Mouse (Mus musculus) lung, postnatal 4 days (tissue): ENCODE results near the gene Mc1r.
"Not testable (repeated sequence)": the region's sequence is repeated elsewhere in the genome, so short reads cannot be mapped to it uniquely, and the experiment has no call there.

Experiments used
- DNase-seq, 2 experiments: peaks; one replicate each; pipeline ENCODE4 v3.0.0; 2021

Mc1r gene

DNA sequence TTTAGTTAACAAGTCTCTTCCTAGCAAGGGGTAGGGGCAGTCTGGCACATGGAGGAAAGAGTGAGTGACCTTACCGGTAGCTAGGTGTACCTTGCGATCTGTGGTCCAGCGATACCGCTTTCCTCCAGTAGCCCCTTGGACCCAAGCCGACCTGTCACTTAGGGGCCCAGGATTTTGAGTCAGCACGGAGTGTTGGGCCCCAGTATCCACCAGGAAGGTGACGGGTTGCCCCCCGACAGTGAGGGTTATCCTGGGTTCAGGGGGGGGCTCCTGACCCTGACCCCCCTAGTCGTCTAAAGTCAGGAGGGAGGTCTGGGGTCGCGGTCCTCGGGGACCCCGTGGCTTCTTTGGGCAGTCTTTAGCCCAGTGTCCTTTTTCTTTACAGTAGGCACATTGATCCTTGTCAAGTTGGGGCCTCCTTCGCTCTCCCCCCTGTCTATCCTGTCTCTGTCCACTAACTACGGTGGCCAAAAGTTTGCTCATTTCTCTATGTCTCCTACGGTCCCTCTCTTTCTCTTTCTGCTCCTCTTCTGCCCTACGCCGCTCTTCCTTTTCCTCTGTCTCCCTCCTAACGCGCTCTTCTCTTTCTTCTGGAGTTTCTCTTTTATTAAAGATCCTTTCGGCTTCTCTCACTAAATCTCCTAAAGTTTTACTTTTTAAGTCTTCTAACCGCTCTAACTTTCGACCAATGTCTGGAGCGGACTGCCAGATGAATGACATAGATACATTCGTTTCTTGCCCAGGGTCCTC is 24.9 kb downstream of the Mc1r start:
- DNase-seq: no peak

DNA sequence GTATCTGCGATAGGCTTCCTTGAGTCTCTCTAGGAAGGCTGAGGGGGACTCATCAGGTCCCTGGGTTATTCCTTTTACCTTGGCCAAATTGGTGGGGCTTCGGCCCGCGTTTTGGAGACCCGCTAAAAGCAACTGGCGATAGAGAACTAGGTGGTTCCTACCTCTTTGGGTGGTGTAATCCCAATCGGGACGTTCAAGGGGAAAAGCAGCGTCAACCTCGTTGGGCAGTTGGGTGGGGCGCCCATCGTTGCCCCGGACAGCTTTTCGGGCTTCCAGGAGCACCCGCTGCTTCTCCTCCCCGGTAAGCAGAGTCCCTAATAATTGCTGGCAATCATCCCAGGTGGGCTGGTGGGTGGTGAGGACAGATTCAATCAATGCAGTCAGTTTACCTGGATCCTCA is 25.5 kb downstream of the Mc1r start:
- DNase-seq: no peak

DNA sequence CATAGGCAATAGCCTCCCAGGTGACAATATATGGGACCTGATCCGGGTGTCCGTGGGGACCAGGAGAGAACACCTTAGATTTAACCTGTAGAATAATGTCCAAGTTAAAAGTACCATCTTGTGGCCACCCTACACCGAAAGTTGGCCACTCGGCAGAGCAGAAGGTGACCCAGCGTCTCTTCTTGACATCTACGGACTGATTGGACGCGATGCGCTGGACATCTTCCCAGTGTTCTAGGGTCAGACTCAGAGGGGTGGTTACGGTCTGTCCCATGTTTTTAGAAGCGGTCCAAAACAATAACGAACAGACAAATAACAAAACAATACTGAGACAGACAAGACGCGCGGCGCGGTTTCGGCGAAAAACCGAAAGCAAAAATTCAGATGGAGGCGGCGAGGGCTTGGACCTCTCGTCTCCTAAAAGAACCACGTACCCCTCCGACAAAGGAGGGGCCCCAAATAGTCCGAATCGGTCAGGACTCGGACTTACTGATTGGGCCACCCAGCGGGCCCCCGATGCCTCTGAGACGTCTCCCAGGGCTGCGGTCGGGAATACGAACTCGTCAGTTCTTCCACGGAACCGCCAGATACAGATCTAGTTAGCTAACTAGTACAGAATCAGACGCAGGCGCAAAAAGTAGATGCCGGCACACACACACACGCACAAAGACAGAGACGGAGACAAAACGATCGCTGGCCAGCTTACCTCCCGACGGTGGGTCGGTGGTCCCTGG is 26.5 kb downstream of the Mc1r start:
- DNase-seq: not testable (repeated sequence)

DNA sequence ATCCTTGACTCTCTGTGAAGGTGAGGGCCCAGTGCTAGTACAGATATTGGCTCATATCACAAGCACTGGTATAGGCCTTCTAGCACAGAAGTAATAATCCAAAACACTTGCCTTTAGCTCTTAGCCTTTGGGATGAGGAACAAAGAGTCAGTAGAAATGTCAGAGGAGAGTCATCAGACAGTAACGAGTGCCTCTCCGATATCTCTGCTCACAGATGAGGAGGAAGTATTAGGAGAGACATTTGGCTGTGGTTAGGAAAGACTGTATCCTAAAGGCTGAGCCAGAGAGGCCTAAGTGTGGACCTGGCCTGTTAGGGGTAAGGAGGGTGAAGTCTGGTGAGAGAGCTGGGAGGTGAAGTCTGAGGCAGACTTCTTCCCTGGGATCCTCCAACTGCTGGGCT is 34.9 kb downstream of the Mc1r start:
- no peak for DNase-seq

DNA sequence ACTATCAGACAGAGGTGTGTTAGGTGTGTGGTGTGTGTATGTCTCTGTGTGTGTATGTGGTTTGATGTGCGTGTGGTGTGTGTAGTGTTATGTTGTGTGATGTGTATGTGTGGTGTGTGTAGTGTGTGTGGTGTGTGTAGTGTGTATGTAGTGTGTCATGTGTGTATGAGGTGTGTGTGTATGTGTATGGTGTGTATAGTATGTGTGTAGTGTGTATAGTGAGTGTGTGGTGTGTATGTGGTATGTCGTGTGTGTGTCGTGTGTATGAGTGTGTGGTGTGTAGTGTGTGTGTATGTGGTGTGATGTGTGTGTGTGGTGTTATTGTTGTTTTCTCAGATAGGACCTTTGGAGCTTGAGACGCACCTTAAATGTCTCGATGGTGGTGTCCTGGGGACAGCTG is 35.4 kb downstream of the Mc1r start:
- DNase-seq: no peak

DNA sequence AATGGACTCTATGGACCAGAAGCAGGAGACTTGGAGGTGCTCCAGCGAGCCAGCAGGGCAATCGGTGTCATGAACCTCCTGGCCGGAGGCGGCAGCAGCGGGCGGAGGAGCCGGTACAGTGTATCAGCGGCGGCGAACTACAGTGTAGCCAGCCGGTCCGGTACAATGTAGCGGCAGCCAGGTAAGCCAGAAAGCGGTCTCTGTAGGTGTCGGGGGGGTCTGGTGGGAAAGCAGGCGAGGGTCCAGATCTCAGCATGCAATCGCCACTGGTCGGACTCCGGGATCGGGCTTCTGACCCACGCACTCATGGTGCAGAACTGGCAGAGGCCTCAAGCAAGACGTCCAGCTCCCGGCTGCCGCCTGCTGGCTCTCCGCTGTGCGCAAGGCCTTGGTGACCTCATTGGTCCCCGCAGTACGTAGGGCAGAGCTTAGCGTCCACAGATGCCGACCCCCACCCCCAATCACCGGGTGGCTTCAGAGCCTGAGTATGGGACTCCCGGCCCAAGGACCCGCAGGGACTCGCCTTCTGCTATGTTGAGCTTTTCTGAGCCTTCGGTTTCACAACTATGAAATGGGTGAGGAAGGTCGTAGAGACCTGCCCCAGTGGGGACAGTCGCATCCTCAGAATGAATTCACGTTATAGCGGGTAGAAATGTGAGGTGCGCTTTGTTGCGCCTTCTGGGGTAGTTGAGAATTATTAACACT is 36.1 kb downstream of the Mc1r start:
- DNase-seq: peak; percentile 94 to 95

DNA sequence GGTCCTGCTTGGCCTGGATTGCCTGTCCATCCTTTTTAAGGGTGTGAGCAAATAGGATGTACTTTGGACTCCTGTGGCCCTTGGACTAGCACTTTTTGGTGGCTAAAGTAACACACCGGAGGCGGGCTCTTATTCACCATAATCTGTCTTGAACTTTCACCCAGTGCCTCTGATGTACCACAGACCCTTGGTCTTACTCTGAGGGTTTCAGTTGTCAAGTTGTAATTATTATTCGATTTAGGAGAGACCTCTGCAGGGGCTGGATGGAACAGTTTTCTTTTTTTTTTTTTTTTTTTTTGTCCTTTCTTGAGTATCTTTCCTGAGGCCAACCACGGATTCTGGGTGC is 36.6 kb downstream of the Mc1r start:
- DNase-seq: no peak

DNA sequence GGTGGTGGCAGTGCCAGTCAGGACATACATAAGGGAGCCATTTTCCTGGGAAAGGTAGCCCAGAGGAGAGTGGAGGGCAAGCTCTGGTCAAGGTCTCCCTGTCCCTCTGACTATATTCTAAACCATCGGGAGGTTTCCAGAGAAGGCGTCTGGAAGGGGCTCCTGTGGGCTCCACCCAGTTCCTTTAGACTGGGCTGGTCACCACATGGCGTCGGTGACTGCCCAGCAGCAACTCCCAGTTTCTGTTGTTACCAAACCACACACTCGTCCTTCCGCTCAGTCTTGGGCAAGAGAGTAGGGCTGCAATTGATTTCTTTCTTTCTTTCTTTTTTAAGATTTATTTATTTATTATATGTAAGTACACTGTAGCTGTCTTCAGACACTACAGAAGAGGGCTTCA is 37.2 kb downstream of the Mc1r start:
- peak in 1 of 2 experiments; percentile 23 for DNase-seq

DNA sequence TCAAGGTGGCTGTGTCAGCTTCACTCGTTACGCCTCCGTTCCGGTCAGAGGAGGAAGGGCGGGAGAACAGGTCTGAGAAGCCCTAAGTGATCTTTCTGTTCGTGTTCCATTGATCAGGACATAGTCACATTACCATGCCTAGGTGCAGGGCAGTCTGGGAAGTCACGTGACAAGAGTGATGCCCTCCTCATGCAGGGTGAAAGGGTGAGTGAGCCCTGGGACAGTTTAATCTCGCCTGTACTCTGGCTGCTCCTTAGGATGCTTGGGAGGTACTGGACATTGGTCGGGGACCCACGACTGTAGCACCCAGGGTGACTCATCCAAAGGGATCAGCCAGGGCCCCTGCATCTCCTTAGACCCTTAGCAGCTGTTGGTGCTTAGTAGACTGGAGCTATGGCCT is 39.1 kb downstream of the Mc1r start:
- DNase-seq: no peak

DNA sequence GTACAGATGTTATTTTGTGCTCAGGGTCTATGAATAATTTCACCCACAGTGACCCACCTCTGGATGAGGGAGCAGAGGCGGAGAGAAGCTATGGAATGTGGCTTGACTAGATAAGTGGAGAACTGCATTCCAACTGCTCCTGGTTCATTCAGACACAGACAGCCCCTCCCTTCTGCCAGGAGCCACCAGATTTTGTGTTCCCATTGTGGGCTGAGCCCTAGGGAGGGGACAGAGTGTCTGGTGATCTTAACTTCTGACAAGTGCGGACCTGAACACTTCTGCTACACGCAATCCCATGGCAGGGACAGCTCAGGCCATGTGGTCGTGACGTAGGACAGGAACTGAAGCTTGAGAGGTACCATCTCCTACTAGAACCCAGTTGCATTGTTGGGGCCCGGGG is 39.9 kb downstream of the Mc1r start:
- DNase-seq: no peak

DNA sequence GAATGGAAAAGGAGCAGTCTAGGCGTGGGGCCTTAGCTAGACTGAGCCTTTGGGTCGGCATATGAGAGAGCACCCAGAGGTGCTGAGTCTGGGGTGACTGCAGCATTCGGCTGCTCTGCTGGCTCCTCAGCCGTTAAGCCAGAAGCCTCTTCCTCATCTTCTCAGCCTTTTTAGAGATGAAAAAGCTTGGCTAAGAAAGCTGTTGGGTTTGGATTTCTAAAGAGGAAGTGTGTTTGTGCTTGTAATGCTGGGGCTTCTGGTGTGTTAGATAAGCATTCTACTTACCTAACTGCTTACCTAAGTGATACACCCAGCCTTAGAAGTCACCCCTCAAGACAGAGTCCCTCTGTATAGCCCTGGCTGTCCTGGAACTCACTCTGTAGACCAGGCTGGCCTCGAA is 43.9 kb downstream of the Mc1r start:
- no peak for DNase-seq

DNA sequence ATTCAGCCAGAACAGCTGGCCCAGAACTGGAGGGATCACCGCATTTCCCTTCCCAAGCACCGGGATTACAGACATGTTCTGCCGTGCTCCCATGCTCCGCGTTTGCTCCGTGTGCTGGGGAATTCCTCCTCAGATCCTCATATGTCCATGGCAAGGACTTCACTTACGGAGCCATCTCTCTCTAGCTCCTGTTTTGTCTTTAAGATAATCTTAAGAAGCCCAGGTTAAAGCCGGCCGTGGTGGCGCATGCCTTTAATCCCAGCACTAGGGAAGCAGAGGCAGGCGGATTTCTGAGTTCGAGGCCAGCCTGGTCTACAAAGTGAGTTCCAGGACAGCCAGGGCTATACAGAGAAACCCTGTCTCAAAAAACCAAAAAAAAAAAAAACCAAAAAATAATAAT is 44.8 kb downstream of the Mc1r start:
- DNase-seq: not testable (repeated sequence)

DNA sequence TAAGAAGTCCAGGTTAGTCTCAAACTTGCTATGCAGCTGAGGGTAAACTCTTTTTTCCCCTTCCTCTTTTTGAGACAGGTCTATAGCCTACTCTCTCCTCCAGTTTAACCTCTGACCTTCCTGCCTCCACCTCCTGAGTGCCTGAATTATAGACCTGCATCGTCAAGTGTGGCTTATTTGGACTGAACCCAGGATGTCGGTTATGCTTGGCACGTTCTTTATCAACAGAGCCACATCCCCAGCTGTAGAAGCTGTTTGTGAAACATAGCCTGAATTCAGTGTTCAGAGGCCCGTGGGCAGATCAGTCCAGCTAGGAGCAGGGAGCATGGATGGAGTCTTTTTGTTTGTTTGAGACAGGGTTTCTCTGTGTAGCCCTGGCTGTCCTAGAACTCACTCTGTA is 45.2 kb downstream of the Mc1r start:
- DNase-seq: no peak

DNA sequence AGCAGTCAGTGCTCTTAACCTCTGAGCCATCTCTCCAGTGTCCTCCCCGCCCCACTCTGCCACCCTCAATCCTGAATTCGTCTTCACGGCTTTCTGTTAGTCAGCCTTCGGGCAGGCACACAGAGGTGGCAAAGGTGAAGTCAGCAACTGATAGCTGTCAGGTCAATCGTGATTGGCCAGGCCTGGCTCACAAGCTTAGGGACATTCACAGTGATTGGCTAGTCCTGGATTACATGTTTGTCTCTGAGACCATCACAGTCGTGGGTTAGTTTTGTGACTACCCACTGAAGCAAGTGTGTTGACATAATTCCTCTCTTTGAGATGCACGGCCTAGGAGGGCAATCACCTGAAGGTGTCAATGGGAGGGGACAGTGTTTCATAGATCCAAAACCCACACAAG is 46.4 kb downstream of the Mc1r start:
- no peak for DNase-seq

DNA sequence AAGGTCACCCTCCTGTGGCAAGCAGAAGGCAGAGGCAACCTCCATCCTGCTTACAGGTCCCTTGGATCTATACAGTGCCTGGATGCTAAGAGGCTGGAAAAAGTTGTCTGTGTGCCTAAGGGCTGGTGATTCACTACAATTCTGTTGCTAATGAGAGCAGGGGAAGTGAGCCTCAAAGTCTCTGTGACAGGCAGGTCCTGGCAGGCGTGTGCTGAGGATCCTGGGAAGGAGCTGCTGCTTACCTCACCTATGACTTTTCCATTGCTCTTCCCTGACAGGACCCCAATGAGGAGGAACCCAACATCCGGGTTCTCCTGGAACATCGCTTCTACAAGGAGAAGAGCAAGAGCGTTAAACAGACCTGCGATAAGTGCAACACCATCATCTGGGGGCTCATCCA is 47.0 kb downstream of the Mc1r start:
- DNase-seq: no peak

DNA sequence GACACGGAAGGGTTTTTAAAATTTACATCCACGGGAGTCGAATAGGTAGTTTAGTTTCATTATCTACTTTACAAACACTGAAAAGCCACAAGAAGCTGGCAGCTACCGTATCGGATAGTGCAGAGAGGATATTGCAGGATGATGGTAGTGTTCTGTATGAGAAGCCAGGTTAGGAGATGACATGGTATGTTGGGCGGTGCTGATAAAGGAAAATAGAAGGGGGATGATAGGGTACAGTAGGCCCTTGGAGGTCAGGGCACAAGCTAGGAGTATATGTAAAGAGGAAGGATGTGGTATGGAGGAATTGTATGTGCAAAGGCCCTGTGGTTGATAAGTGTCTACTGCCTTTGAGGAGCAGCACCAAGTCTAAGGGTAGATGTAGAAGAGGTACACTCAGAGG is 47.7 kb downstream of the Mc1r start:
- DNase-seq: no peak
